Mouse (Mus musculus) frontal cortex, adult (tissue): Measurements from ENCODE around the gene Omp.
"Not testable (repeated sequence)": the region's sequence is repeated elsewhere in the genome, so short reads cannot be mapped to it uniquely, and the experiment has no call there.

Source experiments
- ATAC-seq: cut with Nextera tagmentation; 2 replicates; pipeline ENCODE4 v1.9.2; 2017; ENCODE audit warnings: mild to moderate bottlenecking, moderate library complexity, mixed read lengths; ENCODE audit not compliant: low TSS enrichment

Gene Omp

GRCm38 (mm10) chr7:98145402-98145801, at the start of gene Omp:
TSS of gene Omp (minus strand) at chr7:98145502.
- no peak for ATAC-seq

- ATAC-seq = peak; percentile 54
These were observed 48.9 kb upstream of the Omp start for GRCm38 (mm10) chr7:98194026-98194792.

GRCm38 (mm10) chr7:98193515-98194025, 48.3 kb upstream of the Omp start:
- ATAC-seq = peak; percentile 65

- ATAC-seq = no peak
These were observed 46.4 kb upstream of the Omp start for GRCm38 (mm10) chr7:98191571-98192250.

GRCm38 (mm10) chr7:98190578-98190977, 45.3 kb upstream of the Omp start:
- no peak for ATAC-seq

- no peak for ATAC-seq
These were observed 44.4 kb upstream of the Omp start for GRCm38 (mm10) chr7:98189745-98190144.

- ATAC-seq = no peak
These were observed 43.4 kb upstream of the Omp start for GRCm38 (mm10) chr7:98188680-98189079.

GRCm38 (mm10) chr7:98188238-98188637, 42.9 kb upstream of the Omp start:
- ATAC-seq = no peak

GRCm38 (mm10) chr7:98187332-98187731, 42.0 kb upstream of the Omp start:
- ATAC-seq = not testable (repeated sequence)

GRCm38 (mm10) chr7:98186637-98187036, 41.3 kb upstream of the Omp start:
- no peak for ATAC-seq

GRCm38 (mm10) chr7:98185326-98185725, 40.0 kb upstream of the Omp start:
- ATAC-seq = peak; percentile 6; the same call in 1 of the 2 replicates

- no peak; the same call in 1 of the 2 replicates for ATAC-seq
These were observed 33.4 kb upstream of the Omp start for GRCm38 (mm10) chr7:98178560-98179231.

- peak; percentile 86 for ATAC-seq
These were observed 32.7 kb upstream of the Omp start, which contains the start of gene Capn5 for GRCm38 (mm10) chr7:98177929-98178559. TSS of gene Capn5 (minus strand) at chr7:98178274.

- ATAC-seq = peak; percentile 14; the same call in 1 of the 2 replicates
These were observed 32.2 kb upstream of the Omp start for GRCm38 (mm10) chr7:98177566-98177928.

- no peak for ATAC-seq
These were observed 31.8 kb upstream of the Omp start for GRCm38 (mm10) chr7:98177071-98177485.

GRCm38 (mm10) chr7:98176322-98177070, 31.2 kb upstream of the Omp start:
- ATAC-seq = no peak

GRCm38 (mm10) chr7:98174883-98175755, 29.8 kb upstream of the Omp start:
- ATAC-seq = no peak

GRCm38 (mm10) chr7:98173408-98173807, 28.1 kb upstream of the Omp start:
- ATAC-seq = no peak

GRCm38 (mm10) chr7:98172661-98173060, 27.4 kb upstream of the Omp start:
- ATAC-seq = no peak
